Mouse (Mus musculus): Measurements from ENCODE around the gene Tceanc2.

DNA sequence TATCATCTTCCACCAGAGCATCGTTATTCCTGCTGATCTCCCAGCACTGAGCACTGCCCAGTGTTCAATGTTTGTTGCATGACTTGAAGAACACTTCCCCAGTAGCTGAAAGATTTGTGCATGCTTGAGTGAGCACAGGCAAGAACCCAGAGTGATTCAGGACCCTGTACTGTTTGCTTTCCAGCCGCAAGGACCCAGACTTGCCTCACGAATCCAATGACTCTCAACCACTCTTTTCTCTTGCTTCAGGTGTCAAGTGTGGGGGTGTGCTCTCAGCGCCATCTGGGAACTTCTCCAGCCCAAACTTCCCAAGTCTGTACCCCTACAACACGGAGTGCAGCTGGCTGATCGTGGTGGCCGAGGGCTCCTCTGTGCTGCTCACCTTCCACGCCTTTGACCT lies 76.7 kb downstream of the Tceanc2 start:
- TF ChIP-seq CTCF (IDR thresholded peaks at IDR 0.05; ENCODE audit: low read depth) = no peak
- TF ChIP-seq EP300 (IDR thresholded peaks at IDR 0.05; ENCODE audit: low read depth) = no peak

Data from liver, postnatal 0 days (tissue).